Mouse (Mus musculus) hindbrain, postnatal 0 days (tissue): Measurements from ENCODE around the gene Ubap2l. TPM values are rescaled to one million over a fixed set of nuclear protein-coding genes. Genes with fewer than 3 reads are reported as not detected.
A peak's percentile ranks its signal among the peaks of the same experiment; 100 is the strongest.

ENCODE experiments used
- ATAC-seq: fragments of 200-750 bp; cut with Nextera tagmentation; 2 replicates; pipeline ENCODE4 v1.8.0; 2017; ENCODE audit warnings: mild to moderate bottlenecking, moderate TSS enrichment, moderate library complexity
- DNase-seq: peaks from one replicate; pipeline ENCODE4 v3.0.0-alpha.2; 2015; ENCODE audit warnings: low spot score
- H3K27ac ChIP-seq: fragments of 300-500 bp; sonication (generic); 2 replicates; pipeline ENCODE4 v1.5.1; 2014; ENCODE audit warnings: mild to moderate bottlenecking
- H3K27me3 ChIP-seq: fragments of 300-500 bp; sonication (generic); 2 replicates; pipeline ENCODE4 v1.6.1; 2014; ENCODE audit warnings: low read length, mixed read lengths; ENCODE audit not compliant: insufficient read depth
- H3K36me3 ChIP-seq: fragments of 300-500 bp; sonication (generic); 2 replicates; pipeline ENCODE4 v1.6.1; 2014; ENCODE audit warnings: low read length, mixed read lengths; ENCODE audit not compliant: insufficient read depth
- H3K4me1 ChIP-seq: fragments of 300-500 bp; sonication (generic); 2 replicates; pipeline ENCODE4 v1.6.1; 2014; ENCODE audit warnings: antibody characterized with exemption, low read length, mixed read lengths; ENCODE audit not compliant: insufficient read depth
- H3K4me2 ChIP-seq: fragments of 300-500 bp; sonication (generic); 2 replicates; pipeline ENCODE4 v1.6.1; 2014; ENCODE audit warnings: low read depth, mild to moderate bottlenecking, low read length, moderate library complexity, mixed read lengths
- H3K4me3 ChIP-seq: fragments of 300-500 bp; sonication (generic); 2 replicates; pipeline ENCODE4 v1.5.1; 2014; ENCODE audit warnings: low read length
- H3K9ac ChIP-seq: fragments of 300-500 bp; sonication (generic); replicated peaks from 2 replicates; pipeline ENCODE4 v1.6.1; 2014; ENCODE audit warnings: mild to moderate bottlenecking, low read length, moderate library complexity, mixed read lengths
- H3K9me3 ChIP-seq: fragments of 300-500 bp; sonication (generic); 2 replicates; pipeline ENCODE4 v1.6.1; 2016; ENCODE audit warnings: low read length, mixed read lengths
- CTCF ChIP-seq: IDR thresholded peaks from 2 replicates; pipeline ENCODE4 v1.5.1; 2016; ENCODE audit warnings: antibody characterized with exemption, control low read depth, low read depth
- WGBS: fragments of 180-500 bp; shearing (Covaris S2); extraction: QIAGEN DNeasy Blood & Tissue Kit; methylation state at CpG from one replicate; pipeline ENCODE4 v1.1.7; 2014; 5-methylcytosine and 5-hydroxymethylcytosine counted together
- polyA plus RNA-seq: library from polyadenylated mRNA; unstranded; fragments of >200 nt; fragmentation: Nextera tagmentation; extraction: Ambion mirVana; gene quantifications from 2 replicates; pipeline ENCODE4 v1.2.1, GENCODE M21; 2015
- total RNA-seq: library from RNA; depleted of rRNA; stranded (reverse); fragments of >200 nt; gene quantifications from 2 replicates; pipeline ENCODE4 v1.2.3, GENCODE M21; 2014

Gene Ubap2l
- total and polyA plus RNA-seq, 2 experiments from 2014 or later = 102 to 113 TPM

- ATAC-seq = peak; percentile 33
- no peak for TF ChIP-seq CTCF
- H3K4me2 ChIP-seq = peak overlapping the region; percentile 97
- 14% methylated on average over 8 of the region's 8 CpGs for WGBS
- no peak for DNase-seq
- H3K27me3 ChIP-seq = no peaks in the 10 kb centered on the region
- no peaks in the 10 kb centered on the region for H3K4me1 ChIP-seq
- peaks cover 33% of the 10 kb centered on the region for H3K36me3 ChIP-seq
- peak overlapping the region; percentile 58 for H3K4me3 ChIP-seq
- H3K27ac ChIP-seq = peak overlapping the region; percentile 80
- peak overlapping the region; percentile 75 for H3K9ac ChIP-seq
- H3K9me3 ChIP-seq = no peaks in the 10 kb centered on the region
Measured at GRCm38 (mm10) chr3:89999090-89999489, 53.3 kb downstream of the Ubap2l start.

- ATAC-seq (peak; percentile 95), DNase-seq (peak; percentile 98)
- peak within 1 kb of the TSS; percentile 75 for H3K9ac ChIP-seq
- peaks cover 33% of the 10 kb centered on the region for H3K36me3 ChIP-seq
- H3K4me2 ChIP-seq = peak within 1 kb of the TSS; percentile 97
- peak; percentile 30 for TF ChIP-seq CTCF
- H3K27me3 ChIP-seq = no peaks in the 10 kb centered on the region
- WGBS = under 1% methylated on average over 26 of the region's 26 CpGs
- H3K27ac ChIP-seq = peak within 1 kb of the TSS; percentile 80
- H3K4me1 ChIP-seq = no peaks in the 10 kb centered on the region
- H3K4me3 ChIP-seq = peak within 1 kb of the TSS; percentile 58
- H3K9me3 ChIP-seq = no peaks in the 10 kb centered on the region
Measured at GRCm38 (mm10) chr3:89998612-89999054, 53.8 kb downstream of the Ubap2l start, which contains the start of gene Hax1. Gene Hax1, minus strand, starts transcription at chr3:89998780.

- WGBS = 9% methylated on average over 22 of the region's 23 CpGs
- no peak for TF ChIP-seq CTCF
- peak; percentile 48 for ATAC-seq
Measured at GRCm38 (mm10) chr3:89997791-89998495, 54.5 kb downstream of the Ubap2l start.

GRCm38 (mm10) chr3:89994807-89995515 lies 57.5 kb downstream of the Ubap2l start:
- Histone ChIP-seq H3K36me3 (peaks cover 11% of the 10 kb centered on the region; the same call in 1 of the 2 replicates), H3K27ac (no peak overlapping the region), H3K9me3 (no peaks in the 10 kb centered on the region), H3K9ac (no peak overlapping the region), H3K27me3 (no peaks in the 10 kb centered on the region), H3K4me2 (no peak overlapping the region), H3K4me3 (no peak overlapping the region), H3K4me1 (no peaks in the 10 kb centered on the region)
- ATAC-seq (no peak), DNase-seq (no peak)
- no peak for TF ChIP-seq CTCF
- WGBS = 94% methylated on average over 5 of the region's 5 CpGs

More at GRCm38 (mm10) chr3:89997791-89998495, 54.5 kb downstream of the Ubap2l start:
- DNase-seq = peak; percentile 37
- H3K4me3 ChIP-seq = peak overlapping the region; percentile 58
- H3K9ac ChIP-seq = peak overlapping the region; percentile 75
- H3K27me3 ChIP-seq = no peaks in the 10 kb centered on the region
- H3K36me3 ChIP-seq = peaks cover 33% of the 10 kb centered on the region
- no peaks in the 10 kb centered on the region for H3K4me1 ChIP-seq
- peak overlapping the region; percentile 97 for H3K4me2 ChIP-seq
- no peaks in the 10 kb centered on the region for H3K9me3 ChIP-seq
- H3K27ac ChIP-seq = peak overlapping the region; percentile 80

- Histone ChIP-seq H3K27ac (no peak overlapping the region), H3K4me3 (no peak overlapping the region), H3K27me3 (no peaks in the 10 kb centered on the region), H3K9me3 (no peaks in the 10 kb centered on the region), H3K4me1 (no peaks in the 10 kb centered on the region), H3K4me2 (no peak overlapping the region), H3K36me3 (no peaks in the 10 kb centered on the region), H3K9ac (no peak overlapping the region)
- no peak for TF ChIP-seq CTCF
- ATAC-seq (no peak), DNase-seq (no peak)
- 95% methylated on average over 4 of the region's 4 CpGs for WGBS
Measured at GRCm38 (mm10) chr3:89987822-89988221, 64.6 kb downstream of the Ubap2l start.

- ATAC-seq = no peak
Measured at GRCm38 (mm10) chr3:89987211-89987610, 65.2 kb downstream of the Ubap2l start.

More at GRCm38 (mm10) chr3:89987211-89987610, 65.2 kb downstream of the Ubap2l start:
- no peak overlapping the region for H3K4me3 ChIP-seq
- no peak overlapping the region for H3K27ac ChIP-seq
- WGBS = 48% methylated on average over 3 of the region's 3 CpGs
- H3K27me3 ChIP-seq = no peaks in the 10 kb centered on the region
- no peak overlapping the region for H3K4me2 ChIP-seq
- no peaks in the 10 kb centered on the region for H3K4me1 ChIP-seq
- H3K36me3 ChIP-seq = no peaks in the 10 kb centered on the region
- no peak for TF ChIP-seq CTCF
- DNase-seq = no peak
- H3K9ac ChIP-seq = no peak overlapping the region
- no peaks in the 10 kb centered on the region for H3K9me3 ChIP-seq
